Mouse (Mus musculus) lung, postnatal 36 days (tissue): ENCODE data around the gene Gpr179.

Source experiments
- DNase-seq: peaks from one replicate; pipeline ENCODE4 v3.0.0; 2022; ENCODE audit warnings: mixed read lengths

The Gpr179 gene

GRCm38 (mm10) chr11:97285852-97286775, 65.8 kb downstream of the Gpr179 start:
- no peak for DNase-seq

GRCm38 (mm10) chr11:97284854-97285253, 67.0 kb downstream of the Gpr179 start:
- DNase-seq: no peak

- DNase-seq: peak; percentile 13
These were observed 69.7 kb downstream of the Gpr179 start for GRCm38 (mm10) chr11:97282179-97282578.
